Mouse (Mus musculus) embryonic facial prominence, embryonic 14.5 days (tissue): ENCODE data around the gene Socs2. TPM values are rescaled to one million over a fixed set of nuclear protein-coding genes. Genes with fewer than 3 reads are reported as not detected.
A peak's percentile ranks its signal among the peaks of the same experiment; 100 is the strongest.

Experiments
- ATAC-seq: fragments of 200-750 bp; cut with Nextera tagmentation; 2 replicates; pipeline ENCODE4 v1.8.0; 2017; ENCODE audit warnings: low read depth, moderate number of reproducible peaks, moderate TSS enrichment
- DNase-seq: peaks from one replicate; pipeline ENCODE4 v3.0.0-alpha.2; 2015; ENCODE audit warnings: low spot score
- H3K27ac ChIP-seq: fragments of 300-500 bp; sonication (generic); replicated peaks from 2 replicates; pipeline ENCODE4 v1.5.1; 2014; ENCODE audit warnings: low read depth, mild to moderate bottlenecking, low read length, moderate library complexity
- H3K27me3 ChIP-seq: fragments of 300-500 bp; sonication (generic); replicated peaks from 2 replicates; pipeline ENCODE4 v1.6.1; 2014; ENCODE audit warnings: low read length; ENCODE audit not compliant: control insufficient read depth, insufficient read depth
- H3K36me3 ChIP-seq: fragments of 300-500 bp; sonication (generic); 2 replicates; pipeline ENCODE4 v1.6.1; 2014; ENCODE audit warnings: low read length, mixed read lengths; ENCODE audit not compliant: control insufficient read depth, insufficient read depth
- H3K4me1 ChIP-seq: fragments of 300-500 bp; sonication (generic); 2 replicates; pipeline ENCODE4 v1.6.1; 2014; ENCODE audit warnings: antibody characterized with exemption, low read length; ENCODE audit not compliant: control insufficient read depth, insufficient read depth
- H3K4me2 ChIP-seq: fragments of 300-500 bp; sonication (generic); 2 replicates; pipeline ENCODE4 v1.6.1; 2014; ENCODE audit warnings: low read depth, mild to moderate bottlenecking, low read length, moderate library complexity, mixed read lengths
- H3K4me3 ChIP-seq: fragments of 300-500 bp; sonication (generic); 2 replicates; pipeline ENCODE4 v1.5.1; 2014; ENCODE audit warnings: low read depth, mild to moderate bottlenecking, low read length
- H3K9ac ChIP-seq: fragments of 300-500 bp; sonication (generic); 2 replicates; pipeline ENCODE4 v1.6.1; 2014; ENCODE audit warnings: low read depth, mild to moderate bottlenecking, low read length, moderate library complexity, mixed read lengths
- H3K9me3 ChIP-seq: fragments of 300-500 bp; sonication (generic); 2 replicates; pipeline ENCODE4 v1.6.1; 2016; ENCODE audit warnings: low read length; ENCODE audit not compliant: control insufficient read depth
- WGBS: fragments of 180-500 bp; shearing (Covaris S2); extraction: QIAGEN DNeasy Blood & Tissue Kit; methylation state at CpG from one replicate; pipeline ENCODE4 v1.1.7; 2014; 5-methylcytosine and 5-hydroxymethylcytosine counted together
- polyA plus RNA-seq: library from polyadenylated mRNA; unstranded; fragments of >200 nt; fragmentation: Nextera tagmentation; extraction: Ambion mirVana; gene quantifications from 2 replicates; pipeline ENCODE4 v1.2.1, GENCODE M21; 2014

Gene Socs2
- polyA plus RNA-seq, 1 experiment from 2014 or later: 58.2 TPM

GRCm38 (mm10) chr10:95408487-95408886, 8.5 kb downstream of the Socs2 start:
- DNase-seq: no peak
- Histone ChIP-seq H3K9ac (no peak overlapping the region), H3K27ac (no peak overlapping the region), H3K9me3 (no peaks in the 10 kb centered on the region), H3K4me3 (no peak overlapping the region), H3K4me2 (no peak overlapping the region), H3K4me1 (no peaks in the 10 kb centered on the region), H3K27me3 (no peaks in the 10 kb centered on the region), H3K36me3 (no peaks in the 10 kb centered on the region)
- WGBS: 76% methylated on average over 9 of the region's 9 CpGs
- no peak for ATAC-seq

DNA sequence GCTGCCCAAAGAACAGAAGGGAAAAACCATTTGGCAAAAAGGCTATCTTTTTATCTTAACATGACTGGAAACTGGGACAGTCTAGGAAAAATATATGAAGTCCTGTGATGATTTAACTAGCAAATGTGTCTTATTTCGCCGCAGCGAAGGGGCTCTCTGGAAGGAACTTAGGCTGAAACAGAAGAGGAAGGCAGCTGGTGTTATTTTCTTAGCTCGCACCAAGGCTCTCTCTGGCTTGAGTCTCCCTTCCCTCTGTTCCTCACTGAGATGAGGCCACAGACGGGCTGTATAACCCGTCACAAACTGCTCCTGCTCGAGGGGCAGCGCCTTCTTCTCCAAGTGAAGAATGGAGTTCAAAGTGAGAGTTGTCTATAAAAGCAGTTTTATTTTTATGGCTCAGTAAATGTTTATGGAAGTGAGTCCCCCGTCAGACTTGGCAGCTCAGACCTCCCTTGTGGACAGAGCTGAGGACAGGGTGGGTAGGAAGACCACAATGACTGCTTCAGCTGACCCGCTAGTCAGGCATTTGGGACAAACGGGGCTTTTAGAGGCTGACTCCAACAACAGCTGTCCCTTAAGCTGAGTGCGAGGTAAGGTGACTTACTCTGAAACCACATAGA, 9.3 kb downstream of the Socs2 start:
- no peaks in the 10 kb centered on the region for H3K27me3 ChIP-seq
- no peak overlapping the region for H3K4me2 ChIP-seq
- H3K9ac ChIP-seq: no peak overlapping the region
- ATAC-seq (no peak), DNase-seq (no peak)
- WGBS: 60% methylated on average over 12 of the region's 12 CpGs
- H3K4me1 ChIP-seq: no peaks in the 10 kb centered on the region
- H3K27ac ChIP-seq: no peak overlapping the region
- H3K4me3 ChIP-seq: no peak overlapping the region
- no peaks in the 10 kb centered on the region for H3K9me3 ChIP-seq
- H3K36me3 ChIP-seq: no peaks in the 10 kb centered on the region

DNA sequence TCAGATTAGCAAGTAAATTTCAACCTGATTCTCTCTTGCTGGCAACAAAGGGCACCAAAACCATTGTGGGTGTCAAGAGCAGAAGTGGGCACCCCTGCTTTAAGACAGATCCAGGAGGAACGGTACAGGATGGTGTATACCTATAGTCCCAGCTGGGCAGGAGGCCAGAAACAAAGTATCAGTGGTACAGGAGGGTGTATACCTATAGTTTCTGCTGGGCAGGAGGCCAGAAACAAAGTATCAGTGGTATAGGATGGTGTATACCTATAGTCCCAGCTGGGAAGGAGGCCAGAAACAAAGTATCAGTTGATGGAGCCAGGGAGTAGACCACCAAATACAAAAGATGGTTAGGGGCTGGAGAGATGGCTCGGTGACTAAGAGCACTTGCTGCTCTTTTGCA, 12.2 kb downstream of the Socs2 start:
- no peak overlapping the region for H3K27ac ChIP-seq
- peaks cover 4% of the 10 kb centered on the region for H3K4me1 ChIP-seq
- H3K4me3 ChIP-seq: no peak overlapping the region
- H3K4me2 ChIP-seq: no peak overlapping the region
- no peaks in the 10 kb centered on the region for H3K27me3 ChIP-seq
- whole genome bisulfite sequencing: 73% methylated on average over 2 of the region's 2 CpGs
- ATAC-seq (peak; percentile 53; the same call in 1 of the 2 replicates), DNase-seq (no peak)
- no peaks in the 10 kb centered on the region for H3K9me3 ChIP-seq
- no peak overlapping the region for H3K9ac ChIP-seq
- H3K36me3 ChIP-seq: no peaks in the 10 kb centered on the region

- 28% methylated on average over 13 of the region's 13 CpGs for WGBS
- H3K4me2 ChIP-seq: peak overlapping the region; percentile 67; the same call in 1 of the 2 replicates
- H3K9me3 ChIP-seq: no peaks in the 10 kb centered on the region
- H3K9ac ChIP-seq: no peak overlapping the region
- H3K27me3 ChIP-seq: no peaks in the 10 kb centered on the region; the same call in 1 of the 2 replicates
- no peak overlapping the region for H3K4me3 ChIP-seq
- 0 out of 2 replicates have a peak overlapping the region, but pooled peaks have one; percentile 6 for H3K27ac ChIP-seq
- peak; percentile 51 for DNase-seq
- no peaks in the 10 kb centered on the region for H3K36me3 ChIP-seq
- H3K4me1 ChIP-seq: peaks cover 29% of the 10 kb centered on the region
- no peak for ATAC-seq
Observed at GRCm38 (mm10) chr10:95399689-95400354, 17.2 kb downstream of the Socs2 start.

- H3K4me3 ChIP-seq: peak overlapping the region; percentile 33
- H3K27ac ChIP-seq: no peak overlapping the region
- H3K9ac ChIP-seq: peak overlapping the region; percentile 48
- H3K4me2 ChIP-seq: peak overlapping the region; percentile 67
- ATAC-seq (peak; percentile 69), DNase-seq (peak; percentile 37)
- H3K36me3 ChIP-seq: no peaks in the 10 kb centered on the region
- 3% methylated on average over 12 of the region's 18 CpGs for WGBS
- H3K27me3 ChIP-seq: no peaks in the 10 kb centered on the region; the same call in 1 of the 2 replicates
- peaks cover 37% of the 10 kb centered on the region for H3K4me1 ChIP-seq
- H3K9me3 ChIP-seq: no peaks in the 10 kb centered on the region
Observed at GRCm38 (mm10) chr10:95398489-95398888, 18.5 kb downstream of the Socs2 start.

DNA sequence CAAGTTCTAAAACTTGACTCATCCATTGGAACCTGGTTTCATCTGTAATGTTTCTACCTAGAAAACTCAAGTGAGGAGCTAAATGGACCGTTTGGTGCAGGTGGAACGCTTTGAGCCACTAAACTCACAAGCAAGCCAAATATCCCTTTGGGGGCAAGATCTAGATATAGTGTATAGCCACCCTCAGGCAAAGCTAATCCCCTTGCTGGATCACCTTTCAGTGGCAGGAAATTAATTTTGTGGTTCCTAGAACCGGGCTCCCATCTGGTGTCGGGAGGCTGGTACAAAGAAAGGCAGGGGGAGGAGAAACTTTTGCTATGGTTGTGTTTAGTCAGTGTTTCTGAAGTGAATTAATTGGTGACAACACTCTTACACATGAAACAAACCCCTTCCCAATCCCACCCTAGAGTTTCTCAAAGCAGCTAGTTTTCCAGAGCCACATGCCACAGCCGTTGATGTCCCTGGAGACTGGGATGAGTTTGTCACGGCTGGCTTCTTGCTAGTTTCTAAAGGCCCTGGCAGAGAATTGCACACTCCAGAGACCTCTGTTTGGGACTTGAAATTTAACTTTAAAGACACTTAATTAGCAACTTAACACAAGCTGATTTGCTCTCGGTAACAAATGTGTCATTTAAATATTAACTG, 19.7 kb downstream of the Socs2 start:
- peak; percentile 42; the same call in 1 of the 2 replicates for ATAC-seq

GRCm38 (mm10) chr10:95396356-95396755, 20.6 kb downstream of the Socs2 start:
- ATAC-seq (no peak), DNase-seq (no peak)
- H3K27ac ChIP-seq: no peak overlapping the region
- H3K4me1 ChIP-seq: peaks cover 37% of the 10 kb centered on the region
- no peaks in the 10 kb centered on the region for H3K9me3 ChIP-seq
- 72% methylated on average over 8 of the region's 8 CpGs for WGBS
- H3K9ac ChIP-seq: no peak overlapping the region
- H3K4me2 ChIP-seq: no peak overlapping the region
- H3K36me3 ChIP-seq: no peaks in the 10 kb centered on the region
- H3K4me3 ChIP-seq: no peak overlapping the region
- no peaks in the 10 kb centered on the region; the same call in 1 of the 2 replicates for H3K27me3 ChIP-seq

More for the DNA sequence above, 19.7 kb downstream of the Socs2 start:
- Histone ChIP-seq H3K36me3 (no peaks in the 10 kb centered on the region), H3K27ac (no peak overlapping the region), H3K4me1 (peaks cover 37% of the 10 kb centered on the region), H3K9me3 (no peaks in the 10 kb centered on the region), H3K4me2 (no peak overlapping the region), H3K9ac (no peak overlapping the region), H3K4me3 (no peak overlapping the region), H3K27me3 (no peaks in the 10 kb centered on the region; the same call in 1 of the 2 replicates)
- 34% methylated on average over 7 of the region's 7 CpGs for WGBS
- DNase-seq: peak; percentile 51

DNA sequence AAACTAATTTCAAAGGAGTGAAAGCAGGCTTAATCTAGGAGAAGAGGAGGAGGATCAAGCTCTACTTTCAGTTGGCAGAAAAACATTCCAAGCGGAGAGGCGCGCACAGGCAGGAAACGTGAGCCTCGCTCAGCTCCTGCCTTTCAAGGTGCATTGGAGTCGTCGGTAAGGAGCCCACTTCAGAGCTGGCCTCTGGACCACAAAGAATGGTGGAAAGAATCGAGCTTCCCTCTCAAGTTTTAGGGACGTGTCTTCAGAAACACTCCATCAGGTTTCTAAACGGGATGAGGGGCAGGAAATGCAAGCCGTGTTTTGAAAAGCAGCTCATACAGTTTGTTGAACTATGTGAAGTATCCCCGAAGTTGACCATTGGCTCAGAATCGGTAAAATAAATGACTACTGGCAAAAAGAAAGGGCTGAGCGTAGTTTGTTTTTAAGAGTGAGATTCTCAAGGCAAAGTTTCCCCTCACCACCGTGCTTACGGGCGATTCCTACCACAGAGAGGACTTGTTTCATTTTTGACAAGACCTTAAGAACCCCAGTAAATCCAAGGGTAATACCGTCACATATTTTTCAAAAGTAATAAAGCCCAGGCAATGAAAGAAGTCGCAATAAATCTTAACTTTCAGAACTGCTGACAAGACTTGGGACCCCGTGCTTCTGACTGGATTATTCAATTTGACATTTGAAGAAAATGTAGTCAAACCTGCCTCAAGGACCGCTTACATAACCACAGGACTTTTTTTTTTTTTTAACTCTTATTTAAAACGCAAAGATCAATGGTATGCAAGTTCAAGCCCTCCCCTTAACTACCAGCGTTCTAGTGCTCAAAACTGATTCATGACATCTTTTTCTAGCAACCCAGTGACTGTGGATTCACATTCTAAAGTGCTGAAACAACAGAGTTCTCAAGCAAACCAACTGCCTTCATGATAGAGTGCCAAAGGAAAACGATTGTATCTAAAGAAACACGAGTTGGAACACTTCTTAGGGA, 21.9 kb downstream of the Socs2 start:
- Histone ChIP-seq H3K9ac (peak overlapping the region; percentile 43; the same call in 1 of the 2 replicates), H3K36me3 (no peaks in the 10 kb centered on the region), H3K27ac (peak overlapping the region; percentile 22; the same call in 1 of the 2 replicates), H3K4me2 (peak overlapping the region; percentile 51), H3K9me3 (no peaks in the 10 kb centered on the region), H3K4me1 (peaks cover 37% of the 10 kb centered on the region), H3K4me3 (peak overlapping the region; percentile 23), H3K27me3 (no peaks in the 10 kb centered on the region; the same call in 1 of the 2 replicates)
- DNase-seq: peak; percentile 59
- no peak for ATAC-seq
- WGBS: 27% methylated on average over 25 of the region's 25 CpGs
